Mouse (Mus musculus): ENCODE measurements at regions not wholly inside any gene's neighbourhood (a gene's known extent, or its start where the extent isn't known, plus 50 kb on each side); places are given as distances from the start of the nearest gene placed in this dataset.
"Not testable (repeated sequence)": the region's sequence is repeated elsewhere in the genome, so short reads cannot be mapped to it uniquely, and the experiment has no call there.

DNA sequence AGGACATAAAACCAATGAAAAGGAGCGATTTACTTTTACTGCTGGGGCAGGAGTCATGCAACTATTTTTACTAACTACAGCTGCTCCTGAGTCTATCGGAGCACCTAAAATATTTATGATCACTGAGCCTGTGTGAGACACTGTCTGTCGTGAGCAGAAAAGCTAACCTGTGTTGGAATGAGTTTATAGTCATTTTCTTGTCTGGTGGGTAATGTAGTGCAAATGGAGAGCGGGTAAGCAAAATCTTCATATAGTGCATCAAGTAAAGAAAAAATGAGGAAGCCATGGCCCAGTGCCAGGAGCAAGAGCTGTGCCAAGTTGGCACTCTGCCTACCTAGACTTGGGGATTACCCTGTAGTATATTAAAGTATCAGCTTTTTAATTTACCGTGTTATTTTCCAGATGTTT, 1363.1 kb upstream of the Got2 start:
- no peak for DNase-seq

DNA sequence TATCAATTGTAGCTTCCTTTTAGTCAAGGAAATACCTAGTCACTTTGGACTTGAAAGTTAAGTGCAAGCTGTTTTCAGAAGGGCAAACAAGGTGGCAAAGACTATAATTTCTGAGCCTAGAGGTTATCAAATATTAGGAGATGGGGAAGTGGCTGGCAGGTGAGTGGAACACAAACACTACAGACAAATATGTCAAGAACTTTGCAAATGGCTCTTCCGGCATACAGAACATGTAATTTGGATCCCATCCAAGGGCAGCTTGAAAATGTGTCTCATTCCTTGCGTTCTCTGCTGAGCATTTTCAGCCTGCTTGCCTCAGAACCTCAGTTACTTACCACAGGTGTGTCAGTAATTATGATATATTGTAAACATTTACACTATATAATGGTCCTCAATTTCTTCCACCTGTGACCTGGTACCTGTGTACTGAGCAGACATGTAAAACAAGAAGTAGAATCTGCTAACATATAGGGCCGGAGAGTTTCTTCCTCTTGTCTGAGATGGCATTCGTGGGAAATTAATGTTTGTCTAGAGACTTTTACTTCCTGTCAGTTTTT, 1346.3 kb upstream of the Got2 start:
- no peak for DNase-seq

DNA sequence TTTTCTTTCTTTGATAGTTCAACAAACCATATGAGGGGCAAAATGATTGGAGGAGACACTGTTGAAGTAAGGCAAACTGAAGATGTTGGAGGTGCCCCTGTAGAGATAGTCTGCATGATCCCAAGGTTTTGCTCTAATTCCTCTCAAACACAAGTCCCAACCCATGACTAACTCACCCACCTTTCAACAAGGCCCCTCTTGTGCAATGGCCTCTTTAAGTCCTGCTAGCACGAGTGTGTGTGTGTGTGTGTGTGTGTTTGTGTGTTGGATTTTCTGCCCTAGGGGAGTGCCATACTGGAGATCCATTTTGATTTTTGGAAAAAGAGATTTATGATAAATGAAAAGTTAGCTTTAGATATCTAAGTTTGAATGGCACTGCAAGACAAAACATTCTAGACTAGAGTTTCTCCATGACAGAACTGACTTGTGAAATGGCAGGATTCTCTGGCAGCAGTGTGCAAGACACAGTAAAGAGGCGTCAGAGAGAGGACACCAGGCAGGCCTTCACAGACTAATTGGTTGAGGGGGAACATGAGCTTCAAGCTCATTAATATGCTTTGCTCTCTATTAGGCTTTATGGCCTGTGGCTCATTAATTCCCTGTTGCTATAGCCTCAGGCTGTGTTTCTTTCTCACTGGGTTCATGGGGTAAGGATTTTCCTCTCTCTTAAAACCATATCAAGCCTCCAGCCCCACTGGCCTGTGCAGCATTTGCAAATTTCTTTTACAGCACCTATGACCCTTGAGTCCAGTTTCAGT, 1344.5 kb upstream of the Got2 start:
- DNase-seq: no peak

DNA sequence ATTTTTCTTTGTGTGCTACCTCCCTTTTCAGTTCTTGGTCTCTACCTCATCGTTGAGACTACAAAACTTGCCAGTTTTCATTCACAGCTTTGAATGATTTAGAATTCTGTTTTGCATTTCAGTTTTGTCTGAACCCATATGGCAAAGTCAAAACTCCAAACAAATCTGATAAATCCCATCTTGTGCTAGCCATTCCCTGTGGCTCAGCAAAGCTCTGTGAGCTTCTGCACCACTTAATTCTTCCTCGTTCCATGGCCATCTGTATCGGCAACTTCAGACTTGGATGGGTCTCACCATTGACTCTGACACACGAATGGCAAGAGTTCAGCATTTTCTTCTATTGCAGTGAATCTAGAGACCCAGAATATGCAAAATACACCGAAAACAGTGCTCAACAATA, 1343.3 kb upstream of the Got2 start:
- DNase-seq: no peak

DNA sequence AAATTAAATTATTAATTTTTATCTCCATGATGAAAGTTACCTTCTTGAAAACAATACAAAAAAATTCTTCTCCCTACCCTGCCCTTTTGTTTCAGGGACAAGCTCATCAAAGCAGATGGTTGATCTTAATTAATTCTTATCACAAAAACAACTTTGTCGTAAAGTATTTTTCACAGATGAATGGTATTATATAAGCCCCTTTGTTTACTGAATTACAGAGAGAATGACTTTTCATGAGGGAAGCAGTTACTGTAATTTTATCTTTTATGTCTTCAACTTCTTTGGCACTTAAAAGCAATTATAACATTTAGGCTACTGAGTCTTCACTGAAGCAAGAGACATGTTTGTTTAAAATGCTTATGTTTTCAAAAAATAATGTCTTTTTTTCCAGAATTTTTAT, 1303.5 kb upstream of the Got2 start:
- no peak for DNase-seq

DNA sequence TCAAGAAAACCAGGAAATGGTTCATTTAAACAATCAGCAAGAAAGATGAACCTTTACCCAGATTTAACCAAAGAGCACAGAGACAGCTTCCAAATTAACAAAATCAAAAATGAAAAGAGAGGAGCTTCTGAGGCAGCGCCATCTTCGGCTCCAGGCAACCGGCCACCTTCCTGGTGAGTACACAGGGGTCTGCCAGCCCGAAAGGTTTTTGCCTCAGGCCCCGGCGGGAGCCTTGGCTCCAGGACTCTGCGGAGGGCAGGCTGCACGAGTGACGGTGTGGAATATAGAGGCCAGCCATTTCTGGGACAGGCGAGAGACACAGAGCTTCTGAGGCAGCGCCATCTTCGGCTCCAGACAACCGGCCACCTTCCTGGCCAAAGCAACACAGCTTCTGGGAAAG, 1295.5 kb upstream of the Got2 start:
- not testable (repeated sequence) for DNase-seq

DNA sequence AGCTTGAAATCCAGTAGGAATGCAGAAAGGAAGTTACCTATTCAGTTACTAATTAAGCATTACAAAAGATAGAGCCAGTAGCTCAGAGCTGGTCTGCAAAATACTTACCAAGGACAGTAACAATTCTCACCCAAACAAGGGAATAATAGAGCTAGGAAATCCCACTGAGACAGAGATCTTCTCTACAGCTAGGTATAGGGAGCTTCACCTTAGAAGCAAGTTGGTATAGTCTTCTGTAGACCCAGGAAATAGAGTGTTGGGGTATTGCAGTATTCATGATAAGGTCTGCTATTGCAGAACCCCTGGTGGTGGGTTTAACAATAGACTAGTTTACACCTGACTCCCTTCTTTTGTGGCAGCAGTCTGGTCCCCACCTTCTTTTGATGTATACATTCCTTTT, 1294.1 kb upstream of the Got2 start:
- not testable (repeated sequence) for DNase-seq

Small RNAs in the stretch of these regions (microRNA-seq; reads per million reads assigned to microRNA genes)
- gene Gm26399: 0 reads per million in 2 experiments
